Mouse (Mus musculus) kidney, embryonic 14.5 days (tissue): ENCODE measurements around the gene Ilvbl. TPM values are rescaled to one million over a fixed set of nuclear protein-coding genes. Genes with fewer than 3 reads are reported as not detected.

Experiments used
- microRNA-seq: library from miRNA; unstranded; fragments of <30 nt; microRNA quantifications from one replicate; pipeline ENCODE4, GENCODE M21; 2016
- polyA plus RNA-seq: library from polyadenylated mRNA; unstranded; fragments of >200 nt; fragmentation: Nextera tagmentation; extraction: Ambion mirVana; gene quantifications from 2 replicates; pipeline ENCODE4 v1.2.1, GENCODE M21; 2014

Ilvbl gene
- polyA plus RNA-seq, 1 experiment from 2014 or later = 34.0 TPM

Small RNAs within 50 kb of the gene (microRNA-seq; reads per million reads assigned to microRNA genes)
- not detected for gene Gm27541

Other genes with a start within 250 kb of the Ilvbl start
- 66.4 and 84.7 TPM in 2 replicates for gene Agpat3, start 221.9 kb upstream of the Ilvbl start, polyA plus RNA-seq
- gene Rrp1, start 161.3 kb upstream of the Ilvbl start, polyA plus RNA-seq = 228 and 265 TPM in 2 replicates
- gene Cstb, start 148.7 kb upstream of the Ilvbl start, polyA plus RNA-seq = 206 and 270 TPM in 2 replicates
- gene Pdxk, start 109.4 kb upstream of the Ilvbl start, polyA plus RNA-seq = 6.9 and 13.2 TPM in 2 replicates
- gene Olfr1358, start 56.9 kb upstream of the Ilvbl start, polyA plus RNA-seq = not detected in 2 replicates
- 16.8 and 18.0 TPM in 2 replicates for gene Syde1, start 17.6 kb downstream of the Ilvbl start, polyA plus RNA-seq
- gene Olfr1357, start 43.7 kb downstream of the Ilvbl start, polyA plus RNA-seq = not detected in 2 replicates
- not detected in 2 replicates for gene Casp14, start 143.9 kb downstream of the Ilvbl start, polyA plus RNA-seq
- gene Ccdc105, start 178.7 kb downstream of the Ilvbl start, polyA plus RNA-seq = not detected in 2 replicates
- gene Slc1a6, start 206.2 kb downstream of the Ilvbl start, polyA plus RNA-seq = 0.27 and 0.84 TPM in 2 replicates